Mouse (Mus musculus) lung, adult 2 months (tissue): Measurements from ENCODE around the gene Golm1.

ENCODE experiments used
- CTCF ChIP-seq: fragments of 200-500 bp; IDR thresholded peaks from 2 replicates; pipeline ENCODE4 v1.5.1; 2011; ENCODE audit warnings: mild to moderate bottlenecking, low read length, control low read depth; ENCODE audit not compliant: insufficient read depth
- POLR2A ChIP-seq: fragments of 200-500 bp; IDR thresholded peaks from 2 replicates; pipeline ENCODE4 v1.6.1; 2011; ENCODE audit warnings: low read depth, mild to moderate bottlenecking, control low read depth, low read length, borderline replicate concordance; ENCODE audit errors: extremely low read depth

DNA sequence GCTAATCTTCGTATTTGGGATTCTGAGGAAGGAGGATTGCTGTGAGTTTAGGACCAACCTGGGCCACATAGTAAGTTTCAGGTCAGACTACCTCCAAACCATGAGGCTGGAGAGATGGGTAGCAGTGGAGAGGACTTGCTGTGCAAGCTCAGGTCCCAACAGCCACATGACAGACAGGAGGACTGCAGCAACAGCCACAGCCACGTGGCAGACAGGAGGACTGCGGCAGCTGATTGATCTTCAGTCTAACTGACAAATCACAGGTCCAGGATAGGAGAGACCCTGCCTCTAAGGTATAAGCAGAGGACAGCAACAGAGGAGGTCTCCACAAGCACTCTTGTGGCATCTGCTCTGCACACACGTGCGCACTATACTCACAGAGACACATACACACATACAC is 17.8 kb downstream of the Golm1 start:
- no peak for TF ChIP-seq POLR2A
- TF ChIP-seq CTCF: no peak
